Mouse (Mus musculus): ENCODE data around the gene Dnah12. TPM values are rescaled to one million over a fixed set of nuclear protein-coding genes. Genes with fewer than 3 reads are reported as not detected.
"Not testable (repeated sequence)": the region's sequence is repeated elsewhere in the genome, so short reads cannot be mapped to it uniquely, and the experiment has no call there.

Gene Dnah12
- total and polyA plus RNA-seq, 3 experiments: 0.16 TPM; not detected in 2

GRCm38 (mm10) chr14:26900893-26901292 lies 207.8 kb downstream of the Dnah12 start:
- Histone ChIP-seq H3K36me3 (replicated peaks) (no peaks in the 10 kb centered on the region), H3K27me3 (ENCODE audit: insufficient read depth, low read length) (peaks cover 10% of the 10 kb centered on the region), H3K4me3 (ENCODE audit: low read depth, low read length) (no peak overlapping the region), H3K4me1 (ENCODE audit: insufficient read depth, low read depth, low read length) (no peaks in the 10 kb centered on the region), H3K9me3 (replicated peaks) (no peaks in the 10 kb centered on the region)
- TF ChIP-seq GATA2 (IDR thresholded peaks at IDR 0.05; ENCODE audit: borderline replicate concordance, low read depth, low read length) (no peak), TAL1 (conservative IDR thresholded peaks at IDR 0.05; ENCODE audit: low read depth, low read length) (no peak), POLR2AphosphoS5 (IDR thresholded peaks at IDR 0.05; ENCODE audit: insufficient replicate concordance, low read depth, low read length) (no peak), CTCF (IDR thresholded peaks at IDR 0.05; ENCODE audit: low read depth, low read length) (no peak), GATA1 (IDR thresholded peaks at IDR 0.05; ENCODE audit: borderline replicate concordance, low read length) (no peak)
- no peak for ATAC-seq (ENCODE audit: extremely low read depth, insufficient number of reproducible peaks, low FRiP score, poor library complexity, severe bottlenecking)
- no peak for DNase-seq (ENCODE audit: low spot score)

- Histone ChIP-seq H3K4me3 (ENCODE audit: low read depth, low read length) (no peak overlapping the region), H3K27me3 (ENCODE audit: insufficient read depth, low read length) (peaks cover 3% of the 10 kb centered on the region; the same call in 1 of the 2 replicates), H3K4me1 (ENCODE audit: insufficient read depth, low read depth, low read length) (no peaks in the 10 kb centered on the region), H3K9me3 (replicated peaks) (no peaks in the 10 kb centered on the region), H3K36me3 (replicated peaks) (no peaks in the 10 kb centered on the region)
- no peak for ATAC-seq (ENCODE audit: extremely low read depth, insufficient number of reproducible peaks, low FRiP score, poor library complexity, severe bottlenecking)
- TF ChIP-seq CTCF (IDR thresholded peaks at IDR 0.05; ENCODE audit: low read depth, low read length) (no peak), TAL1 (conservative IDR thresholded peaks at IDR 0.05; ENCODE audit: low read depth, low read length) (no peak), POLR2AphosphoS5 (IDR thresholded peaks at IDR 0.05; ENCODE audit: insufficient replicate concordance, low read depth, low read length) (no peak), GATA2 (IDR thresholded peaks at IDR 0.05; ENCODE audit: borderline replicate concordance, low read depth, low read length) (no peak), GATA1 (IDR thresholded peaks at IDR 0.05; ENCODE audit: borderline replicate concordance, low read length) (no peak)
- DNase-seq (ENCODE audit: low spot score): no peak
Measured at GRCm38 (mm10) chr14:26907401-26907800, 214.3 kb downstream of the Dnah12 start.

GRCm38 (mm10) chr14:26910461-26910860 lies 217.4 kb downstream of the Dnah12 start:
- H3K4me1 ChIP-seq (ENCODE audit: insufficient read depth, low read depth, low read length); H3K27me3 ChIP-seq (ENCODE audit: insufficient read depth, low read length); H3K4me3 ChIP-seq (ENCODE audit: low read depth, low read length); DNase-seq (ENCODE audit: low spot score); ATAC-seq (ENCODE audit: extremely low read depth, insufficient number of reproducible peaks, low FRiP score, poor library complexity, severe bottlenecking); H3K9me3 ChIP-seq (replicated peaks); H3K36me3 ChIP-seq (replicated peaks): not testable (repeated sequence)

GRCm38 (mm10) chr14:26911201-26911600 lies 218.1 kb downstream of the Dnah12 start:
- no peak for DNase-seq (ENCODE audit: low spot score)
- Histone ChIP-seq H3K4me1 (ENCODE audit: insufficient read depth, low read depth, low read length) (no peaks in the 10 kb centered on the region), H3K27me3 (ENCODE audit: insufficient read depth, low read length) (no peaks in the 10 kb centered on the region)

GRCm38 (mm10) chr14:26911826-26912225 lies 218.8 kb downstream of the Dnah12 start:
- ATAC-seq (ENCODE audit: extremely low read depth, insufficient number of reproducible peaks, low FRiP score, poor library complexity, severe bottlenecking): no peak
- TF ChIP-seq GATA2 (IDR thresholded peaks at IDR 0.05; ENCODE audit: borderline replicate concordance, low read depth, low read length) (no peak), POLR2AphosphoS5 (IDR thresholded peaks at IDR 0.05; ENCODE audit: insufficient replicate concordance, low read depth, low read length) (no peak), GATA1 (IDR thresholded peaks at IDR 0.05; ENCODE audit: borderline replicate concordance, low read length) (no peak)
- Histone ChIP-seq H3K36me3 (replicated peaks) (no peaks in the 10 kb centered on the region), H3K27me3 (ENCODE audit: insufficient read depth, low read length) (no peaks in the 10 kb centered on the region), H3K4me1 (ENCODE audit: insufficient read depth, low read depth, low read length) (no peaks in the 10 kb centered on the region), H3K4me3 (ENCODE audit: low read depth, low read length) (no peak overlapping the region), H3K9me3 (replicated peaks) (no peaks in the 10 kb centered on the region)
- no peak for DNase-seq (ENCODE audit: low spot score)

More at GRCm38 (mm10) chr14:26911201-26911600, 218.1 kb downstream of the Dnah12 start:
- no peaks in the 10 kb centered on the region for H3K9me3 ChIP-seq (replicated peaks)
- no peak for ATAC-seq (ENCODE audit: extremely low read depth, insufficient number of reproducible peaks, low FRiP score, poor library complexity, severe bottlenecking)
- H3K36me3 ChIP-seq (replicated peaks): no peaks in the 10 kb centered on the region
- no peak overlapping the region for H3K4me3 ChIP-seq (ENCODE audit: low read depth, low read length)
- no peak for TF ChIP-seq GATA2 (IDR thresholded peaks at IDR 0.05; ENCODE audit: borderline replicate concordance, low read depth, low read length)
- no peak for TF ChIP-seq TAL1 (conservative IDR thresholded peaks at IDR 0.05; ENCODE audit: low read depth, low read length)
- no peak for TF ChIP-seq CTCF (IDR thresholded peaks at IDR 0.05; ENCODE audit: low read depth, low read length)
- TF ChIP-seq POLR2AphosphoS5 (IDR thresholded peaks at IDR 0.05; ENCODE audit: insufficient replicate concordance, low read depth, low read length): no peak
- TF ChIP-seq GATA1 (IDR thresholded peaks at IDR 0.05; ENCODE audit: borderline replicate concordance, low read length): no peak

- Histone ChIP-seq H3K9me3 (replicated peaks) (no peaks in the 10 kb centered on the region), H3K4me3 (ENCODE audit: low read depth, low read length) (no peak overlapping the region), H3K36me3 (replicated peaks) (no peaks in the 10 kb centered on the region), H3K27me3 (ENCODE audit: insufficient read depth, low read length) (no peaks in the 10 kb centered on the region), H3K4me1 (ENCODE audit: insufficient read depth, low read depth, low read length) (no peaks in the 10 kb centered on the region)
- ATAC-seq (ENCODE audit: extremely low read depth, insufficient number of reproducible peaks, low FRiP score, poor library complexity, severe bottlenecking): no peak
- TF ChIP-seq TAL1 (conservative IDR thresholded peaks at IDR 0.05; ENCODE audit: low read depth, low read length) (no peak), GATA1 (IDR thresholded peaks at IDR 0.05; ENCODE audit: borderline replicate concordance, low read length) (no peak), CTCF (IDR thresholded peaks at IDR 0.05; ENCODE audit: low read depth, low read length) (no peak), GATA2 (IDR thresholded peaks at IDR 0.05; ENCODE audit: borderline replicate concordance, low read depth, low read length) (no peak), POLR2AphosphoS5 (IDR thresholded peaks at IDR 0.05; ENCODE audit: insufficient replicate concordance, low read depth, low read length) (no peak)
- DNase-seq (ENCODE audit: low spot score): no peak
Measured at GRCm38 (mm10) chr14:26913681-26914268, 220.7 kb downstream of the Dnah12 start.

- Histone ChIP-seq H3K36me3 (replicated peaks) (no peaks in the 10 kb centered on the region), H3K27me3 (ENCODE audit: insufficient read depth, low read length) (no peaks in the 10 kb centered on the region), H3K4me1 (ENCODE audit: insufficient read depth, low read depth, low read length) (no peaks in the 10 kb centered on the region), H3K4me3 (ENCODE audit: low read depth, low read length) (no peak overlapping the region), H3K9me3 (replicated peaks) (no peaks in the 10 kb centered on the region)
- DNase-seq (ENCODE audit: low spot score): no peak
- no peak for TF ChIP-seq POLR2AphosphoS5 (IDR thresholded peaks at IDR 0.05; ENCODE audit: insufficient replicate concordance, low read depth, low read length)
- no peak for ATAC-seq (ENCODE audit: extremely low read depth, insufficient number of reproducible peaks, low FRiP score, poor library complexity, severe bottlenecking)
Measured at GRCm38 (mm10) chr14:26919310-26919709, 226.2 kb downstream of the Dnah12 start.
